Mouse (Mus musculus) macrophage (primary cell): Measurements from ENCODE around the gene Olfr266. TPM values are rescaled to one million over a fixed set of nuclear protein-coding genes. Genes with fewer than 3 reads are reported as not detected.

Experiments
- H3K27ac ChIP-seq: fragments of 350-480 bp; formaldehyde crosslinking; 2 replicates; pipeline ENCODE4 v1.9.0; 2021
- H3K36me3 ChIP-seq: fragments of 350-480 bp; formaldehyde crosslinking; 2 replicates; pipeline ENCODE4 v1.9.0; 2021; ENCODE audit errors: inconsistent target
- H3K4me3 ChIP-seq: fragments of 350-480 bp; formaldehyde crosslinking; 2 replicates; pipeline ENCODE4 v1.9.0; 2021; ENCODE audit errors: inconsistent target
- H3K79me2 ChIP-seq: fragments of 350-480 bp; formaldehyde crosslinking; 2 replicates; pipeline ENCODE4 v1.9.0; 2021; ENCODE audit errors: inconsistent target
- whole genome bisulfite sequencing: methylation state at CpG from one replicate; pipeline ENCODE4 v1.1.7; 2026; ENCODE audit warnings: inconsistent platforms; ENCODE audit not compliant: missing documents; 5-methylcytosine and 5-hydroxymethylcytosine counted together
- polyA plus RNA-seq: library from polyadenylated mRNA; stranded (reverse); fragments of 250-400 nt; gene quantifications from 3 replicates; pipeline ENCODE4 v1.2.4, GENCODE M21; 2018; ENCODE audit warnings: inconsistent platforms
- total RNA-seq, 78 experiments: library from RNA; depleted of rRNA; stranded (reverse); fragments of 250-400 nt; gene quantifications; 1 replicate in 9 of 78; 2 replicates in 24 of 78; 3 replicates in 43 of 78; 4 replicates in 2 of 78; pipeline ENCODE4 v1.2.4; 2018; ENCODE audit warnings: inconsistent platforms in 56 of 78

Olfr266 gene
- total RNA-seq (2018; cell fraction: chromatin; rRNA removed), result under 1 TPM in 1 of 26 experiments, not detected in 25; 0.29 TPM
- not detected for total RNA-seq (2018; cell fraction: cytosol; rRNA removed)
- not detected for total RNA-seq (2018; cell fraction: nucleus; rRNA removed)
- polyA plus RNA-seq, result not detected in 3 replicates

DNA sequence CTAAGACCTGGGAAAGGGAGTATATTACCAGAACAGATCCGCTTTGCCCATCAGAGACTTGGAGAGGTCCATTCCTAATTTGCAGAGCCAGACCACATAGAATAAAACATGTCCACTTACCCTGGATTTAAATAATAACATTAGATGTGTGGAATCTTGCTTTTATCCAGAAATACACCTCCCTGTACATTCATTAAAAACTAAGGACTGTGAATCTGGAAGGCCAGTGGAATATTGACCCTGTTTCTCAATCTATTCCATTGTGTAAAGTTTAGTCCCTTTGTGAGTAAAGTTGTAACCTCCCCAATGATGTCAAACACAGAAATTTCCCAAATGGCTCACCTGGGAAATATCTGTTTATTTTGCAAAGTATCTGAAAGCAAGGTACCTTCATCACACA lies at the start of gene Olfr266:
Gene Olfr266, minus strand, starts transcription at position 101 of the 400 bp plus-strand sequence.
- WGBS, result 67% methylated on average over 1 of the region's 1 CpGs
- no peak within 1 kb of the TSS for H3K4me3 ChIP-seq

GRCm38 (mm10) chr3:106875626-106876025 lies 49.5 kb upstream of the Olfr266 start:
- Histone ChIP-seq H3K79me2 (no peaks in the 10 kb centered on the region), H3K36me3 (no peaks in the 10 kb centered on the region), H3K27ac (no peak overlapping the region), H3K4me3 (no peak overlapping the region)
- 100% methylated on average over 1 of the region's 1 CpGs for WGBS

More for the DNA sequence above, at the start of gene Olfr266:
- Histone ChIP-seq H3K27ac (no peak within 1 kb of the TSS), H3K79me2 (no peaks in the 10 kb centered on the region), H3K36me3 (no peaks in the 10 kb centered on the region)

DNA sequence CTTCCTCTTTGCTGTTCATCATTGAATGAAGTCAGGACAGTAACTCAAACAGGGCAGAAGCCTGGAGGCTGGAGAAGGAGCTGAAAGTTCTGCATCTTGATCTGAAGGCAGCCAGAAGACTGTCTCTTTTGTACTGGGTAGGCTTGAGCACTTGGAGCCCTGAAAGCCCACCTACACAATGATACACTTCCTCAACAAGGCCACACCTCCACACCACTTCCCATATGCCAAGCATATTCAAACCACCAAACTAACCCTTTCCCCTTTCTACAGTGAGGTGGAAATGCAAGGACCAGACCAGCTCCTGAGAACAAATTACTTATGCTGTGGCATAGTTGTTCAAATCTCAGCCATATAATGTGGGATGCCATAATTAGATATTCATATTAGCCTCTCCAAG lies 46.8 kb upstream of the Olfr266 start:
- no peak overlapping the region for H3K4me3 ChIP-seq
- no peak overlapping the region for H3K27ac ChIP-seq
- no peaks in the 10 kb centered on the region for H3K36me3 ChIP-seq
- no peaks in the 10 kb centered on the region for H3K79me2 ChIP-seq

DNA sequence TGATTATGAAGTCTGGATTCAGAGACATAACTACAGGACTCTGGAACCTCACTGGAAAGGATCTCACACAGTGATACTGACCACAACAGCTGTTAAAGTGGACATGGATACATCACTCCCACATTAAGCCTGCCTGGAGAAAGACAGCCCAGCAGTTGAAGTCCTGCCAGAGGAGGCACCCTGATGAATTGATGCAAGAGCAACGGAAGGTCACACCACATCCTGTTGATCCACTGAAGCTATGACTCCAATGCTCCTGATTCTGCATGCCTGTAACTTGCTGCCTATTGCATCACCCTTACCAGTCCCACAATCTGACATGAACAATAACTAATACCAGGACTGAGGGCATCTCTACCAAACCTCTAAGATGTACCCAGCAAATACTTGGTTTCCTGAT lies 6.0 kb upstream of the Olfr266 start:
- Histone ChIP-seq H3K4me3 (no peak overlapping the region), H3K36me3 (no peaks in the 10 kb centered on the region), H3K79me2 (no peaks in the 10 kb centered on the region), H3K27ac (peak overlapping the region; percentile 61)
- WGBS, result 13% methylated on average over 1 of the region's 1 CpGs

GRCm38 (mm10) chr3:106817676-106818075 lies 8.4 kb downstream of the Olfr266 start:
- no peak overlapping the region for H3K4me3 ChIP-seq
- 88% methylated on average over 2 of the region's 2 CpGs for WGBS

GRCm38 (mm10) chr3:106808972-106809695 lies 17.0 kb downstream of the Olfr266 start:
- Histone ChIP-seq H3K79me2 (no peaks in the 10 kb centered on the region), H3K27ac (0 out of 2 replicates have a peak overlapping the region, but pooled peaks have one; percentile 4), H3K36me3 (no peaks in the 10 kb centered on the region), H3K4me3 (no peak overlapping the region)
- WGBS, result 41% methylated on average over 2 of the region's 2 CpGs

More at GRCm38 (mm10) chr3:106817676-106818075, 8.4 kb downstream of the Olfr266 start:
- H3K27ac ChIP-seq, result no peak overlapping the region
- H3K79me2 ChIP-seq, result no peaks in the 10 kb centered on the region
- no peaks in the 10 kb centered on the region for H3K36me3 ChIP-seq

- no peak overlapping the region for H3K27ac ChIP-seq
- no peaks in the 10 kb centered on the region for H3K79me2 ChIP-seq
- no peaks in the 10 kb centered on the region for H3K36me3 ChIP-seq
- no peak overlapping the region for H3K4me3 ChIP-seq
Measured at GRCm38 (mm10) chr3:106798079-106798478, 28.0 kb downstream of the Olfr266 start.

DNA sequence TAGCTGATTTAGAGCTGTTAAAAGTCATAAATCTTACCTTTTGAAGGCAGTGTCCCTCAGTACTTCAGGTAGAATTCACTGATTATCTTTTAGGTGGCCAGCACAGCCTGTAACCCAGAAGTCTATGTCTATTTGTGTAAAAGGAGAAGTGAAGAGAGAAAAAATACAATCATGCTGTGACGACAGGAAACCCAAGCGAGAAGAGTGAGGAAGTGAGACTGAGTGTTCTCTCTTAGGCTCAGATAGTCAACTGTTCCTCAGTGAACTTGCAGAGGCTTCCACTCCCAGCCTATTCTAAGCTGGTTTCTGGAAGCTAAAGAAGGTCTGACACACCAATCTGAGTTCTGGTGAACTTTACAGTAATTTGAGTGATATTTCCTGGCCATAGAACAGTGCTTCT lies 36.2 kb downstream of the Olfr266 start, which contains the start of gene Cd53:
Gene Cd53, minus strand, starts transcription at position 220 of the 400 bp plus-strand sequence.
- H3K27ac ChIP-seq, result peak within 1 kb of the TSS; percentile 91
- 0% methylated on average over 1 of the region's 2 CpGs for WGBS

DNA sequence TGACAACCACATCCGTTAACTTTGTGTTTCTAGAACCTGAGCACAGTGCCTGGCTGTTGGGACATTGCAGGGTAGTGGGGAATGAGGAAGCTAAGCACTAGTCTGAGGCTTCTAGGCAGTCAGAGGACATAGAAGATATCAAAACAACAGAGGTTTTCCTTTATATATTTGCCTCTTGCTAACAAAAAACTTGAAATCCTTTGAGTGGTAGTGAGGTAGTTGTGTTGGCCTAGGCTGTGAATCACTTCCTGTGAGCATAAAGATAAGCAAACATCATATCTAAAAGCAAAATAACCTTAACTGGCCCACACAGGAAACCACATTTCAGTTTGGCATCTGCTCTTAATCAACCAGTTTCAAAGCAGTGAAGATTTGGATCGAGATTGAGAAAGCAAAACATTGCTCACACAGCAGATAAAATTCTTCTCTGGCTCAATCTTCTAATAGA lies 37.6 kb downstream of the Olfr266 start:
- Histone ChIP-seq H3K4me3 (peak overlapping the region; percentile 60), H3K79me2 (peaks cover 64% of the 10 kb centered on the region), H3K36me3 (peaks cover 3% of the 10 kb centered on the region; the same call in 1 of the 2 replicates), H3K27ac (peak overlapping the region; percentile 91)
- 0% methylated on average over 2 of the region's 2 CpGs for WGBS

More for the DNA sequence above, 36.2 kb downstream of the Olfr266 start, which contains the start of gene Cd53:
- Histone ChIP-seq H3K36me3 (no peaks in the 10 kb centered on the region), H3K4me3 (peak within 1 kb of the TSS; percentile 60), H3K79me2 (peaks cover 50% of the 10 kb centered on the region)

DNA sequence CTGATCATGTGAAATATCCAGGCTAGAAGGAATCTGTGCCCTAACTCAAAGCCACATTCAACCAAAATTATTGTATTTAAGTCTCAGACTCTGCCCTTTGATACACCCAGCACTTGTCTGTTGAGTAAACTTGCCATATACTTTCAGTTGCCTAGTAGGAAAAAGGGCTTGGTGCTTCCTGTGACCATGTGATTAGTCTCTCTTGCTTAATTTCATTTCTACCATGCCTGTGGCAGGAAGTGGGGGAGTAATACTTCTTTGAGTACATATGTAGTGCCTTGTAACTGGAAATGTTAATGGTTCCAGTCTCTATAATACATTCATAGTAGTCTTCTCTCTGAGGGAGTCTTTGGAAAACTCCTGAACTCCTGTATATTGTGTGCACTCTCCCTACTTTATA lies 38.1 kb downstream of the Olfr266 start:
- Histone ChIP-seq H3K79me2 (peaks cover 69% of the 10 kb centered on the region), H3K4me3 (peak overlapping the region; percentile 60), H3K36me3 (peaks cover 4% of the 10 kb centered on the region; the same call in 1 of the 2 replicates), H3K27ac (peak overlapping the region; percentile 91)

DNA sequence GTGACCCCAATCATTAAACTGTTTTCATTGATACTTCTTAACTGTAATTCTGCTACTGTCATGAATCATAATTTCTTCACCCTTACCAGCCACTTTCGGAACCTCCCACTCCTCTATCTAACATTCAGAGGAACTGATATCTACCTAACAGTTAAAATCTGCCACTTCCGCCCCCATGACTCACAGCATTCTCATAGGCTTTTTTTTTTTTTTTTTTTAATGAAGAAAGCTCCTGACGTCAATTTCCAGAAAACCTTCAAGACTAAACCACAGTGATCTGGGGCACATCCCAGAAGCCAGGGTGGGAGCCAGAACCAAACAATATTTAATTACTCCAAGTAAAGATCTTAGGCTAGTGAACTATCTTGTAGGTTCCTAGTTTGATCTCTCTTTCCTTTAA lies 41.0 kb downstream of the Olfr266 start:
- Histone ChIP-seq H3K36me3 (peaks cover 4% of the 10 kb centered on the region; the same call in 1 of the 2 replicates), H3K4me3 (peak overlapping the region; percentile 60; the same call in 1 of the 2 replicates), H3K27ac (peak overlapping the region; percentile 57), H3K79me2 (peaks cover 98% of the 10 kb centered on the region)
- WGBS, result 6% methylated on average over 3 of the region's 3 CpGs

DNA sequence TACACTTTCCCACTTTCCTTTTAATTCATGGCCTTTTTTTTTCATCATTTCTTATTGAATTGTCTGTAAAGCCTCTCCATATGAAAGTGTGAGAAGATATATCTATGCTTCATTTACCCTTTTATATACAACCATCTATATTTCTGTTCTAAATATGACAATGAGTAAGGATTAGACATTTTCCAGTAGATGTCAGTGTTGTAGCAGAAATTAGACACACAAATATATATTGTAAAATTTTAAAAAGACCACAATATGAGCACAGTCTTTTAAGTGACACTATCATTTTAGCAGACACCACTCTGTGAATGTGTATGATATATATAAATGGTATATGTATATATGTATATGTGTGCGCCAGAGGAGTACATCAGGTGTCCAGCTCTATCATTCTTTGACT lies 54.3 kb downstream of the Olfr266 start:
- peaks cover 37% of the 10 kb centered on the region for H3K36me3 ChIP-seq
- no peak overlapping the region for H3K27ac ChIP-seq
- no peak overlapping the region for H3K4me3 ChIP-seq
- H3K79me2 ChIP-seq, result peaks cover 95% of the 10 kb centered on the region
- 100% methylated on average over 1 of the region's 1 CpGs for WGBS
